Mouse (Mus musculus) kidney, embryonic 16.5 days (tissue): Measurements from ENCODE around the gene Ntm. TPM values are rescaled to one million over a fixed set of nuclear protein-coding genes. Genes with fewer than 3 reads are reported as not detected.
A peak's percentile ranks its signal among the peaks of the same experiment; 100 is the strongest.

Experiments used
- ATAC-seq: fragments of 200-750 bp; cut with Nextera tagmentation; 2 replicates; pipeline ENCODE4 v1.8.0; 2017; ENCODE audit warnings: moderate TSS enrichment; ENCODE audit not compliant: low FRiP score, low TSS enrichment
- H3K27ac ChIP-seq: fragments of 300-500 bp; sonication (generic); 2 replicates; pipeline ENCODE4 v1.5.1; 2014; ENCODE audit warnings: low read length
- H3K27me3 ChIP-seq: fragments of 300-500 bp; sonication (generic); 2 replicates; pipeline ENCODE4 v1.6.1; 2014; ENCODE audit warnings: low read length, control low read depth, mixed read lengths; ENCODE audit not compliant: insufficient read depth
- H3K36me3 ChIP-seq: fragments of 300-500 bp; sonication (generic); 2 replicates; pipeline ENCODE4 v1.6.1; 2014; ENCODE audit warnings: low read length, control low read depth, mixed read lengths; ENCODE audit not compliant: insufficient read depth
- H3K4me1 ChIP-seq: fragments of 300-500 bp; sonication (generic); 2 replicates; pipeline ENCODE4 v1.6.1; 2014; ENCODE audit warnings: low read length, control low read depth, mixed read lengths; ENCODE audit not compliant: insufficient read depth
- H3K4me2 ChIP-seq: fragments of 300-500 bp; sonication (generic); replicated peaks from 2 replicates; pipeline ENCODE4 v1.6.1; 2014; ENCODE audit warnings: low read depth, low read length
- H3K4me3 ChIP-seq: fragments of 300-500 bp; sonication (generic); 2 replicates; pipeline ENCODE4 v1.5.1; 2014; ENCODE audit warnings: mild to moderate bottlenecking, low read length
- H3K9ac ChIP-seq: fragments of 300-500 bp; sonication (generic); replicated peaks from 2 replicates; pipeline ENCODE4 v1.6.1; 2014; ENCODE audit warnings: low read length
- H3K9me3 ChIP-seq: fragments of 300-500 bp; sonication (generic); 2 replicates; pipeline ENCODE4 v1.6.1; 2016; ENCODE audit warnings: low read length, control low read depth
- WGBS: fragments of 180-500 bp; shearing (Covaris S2); extraction: QIAGEN DNeasy Blood & Tissue Kit; methylation state at CpG from one replicate; pipeline ENCODE4 v1.1.7; 2014; 5-methylcytosine and 5-hydroxymethylcytosine counted together
- polyA plus RNA-seq: library from polyadenylated mRNA; unstranded; fragments of >200 nt; fragmentation: Nextera tagmentation; extraction: Ambion mirVana; gene quantifications from 2 replicates; pipeline ENCODE4 v1.2.1, GENCODE M21; 2015

Gene Ntm
- polyA plus RNA-seq, 1 experiment from 2014 or later: 42.1 TPM

GRCm38 (mm10) chr9:29456014-29456413, 506.9 kb downstream of the Ntm start:
- no peak overlapping the region for H3K4me2 ChIP-seq
- ATAC-seq: no peak
- no peaks in the 10 kb centered on the region for H3K4me1 ChIP-seq
- no peaks in the 10 kb centered on the region for H3K27me3 ChIP-seq
- no peaks in the 10 kb centered on the region for H3K9me3 ChIP-seq
- H3K27ac ChIP-seq: no peak overlapping the region
- H3K36me3 ChIP-seq: no peaks in the 10 kb centered on the region
- WGBS: 86% methylated on average over 7 of the region's 7 CpGs
- H3K4me3 ChIP-seq: no peak overlapping the region
- H3K9ac ChIP-seq: no peak overlapping the region

DNA sequence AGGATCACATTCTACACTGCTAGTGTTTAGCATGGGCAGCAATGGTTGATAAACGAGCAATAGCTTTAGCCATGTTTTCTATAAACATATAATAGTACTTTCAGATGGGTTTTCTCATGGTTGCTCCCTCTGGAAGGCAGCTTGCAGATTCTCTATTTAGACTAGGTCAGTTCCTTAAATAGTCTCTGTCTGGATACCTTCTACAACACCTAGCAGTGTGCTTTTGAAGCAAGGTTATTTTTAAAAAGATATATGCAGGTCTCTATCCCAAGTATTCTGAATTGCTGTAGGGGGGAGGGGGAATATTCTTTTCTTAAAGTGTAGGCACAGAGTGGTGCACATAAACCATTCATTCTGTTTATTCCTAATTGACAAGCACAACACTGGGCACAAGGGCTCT, 511.7 kb downstream of the Ntm start:
- Histone ChIP-seq H3K9ac (no peak overlapping the region), H3K4me2 (no peak overlapping the region), H3K36me3 (no peaks in the 10 kb centered on the region), H3K27ac (no peak overlapping the region), H3K9me3 (no peaks in the 10 kb centered on the region), H3K4me3 (no peak overlapping the region), H3K27me3 (no peaks in the 10 kb centered on the region), H3K4me1 (no peaks in the 10 kb centered on the region)
- 60% methylated on average over 1 of the region's 1 CpGs for WGBS
- ATAC-seq: no peak

DNA sequence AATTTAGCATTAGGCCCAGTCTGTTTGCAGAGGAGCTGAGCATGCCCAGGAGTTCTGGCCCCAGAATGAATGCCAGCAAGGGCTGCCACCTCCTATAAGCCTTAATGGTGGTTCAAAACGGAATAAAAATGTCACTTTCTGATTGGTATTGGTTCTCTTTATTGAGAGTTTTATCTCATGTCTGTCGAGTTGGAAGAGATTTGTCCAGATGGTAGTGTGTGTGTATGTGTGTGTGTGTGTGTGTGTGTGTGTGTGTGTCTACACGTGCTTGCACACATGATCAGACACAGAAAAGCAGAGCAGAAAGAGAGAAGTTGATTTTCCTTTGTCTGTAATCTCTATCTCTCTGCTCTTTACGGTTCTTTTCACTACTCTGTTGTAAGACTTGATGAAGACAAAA, 518.9 kb downstream of the Ntm start:
- no peaks in the 10 kb centered on the region for H3K27me3 ChIP-seq
- H3K27ac ChIP-seq: no peak overlapping the region
- H3K4me2 ChIP-seq: no peak overlapping the region
- no peaks in the 10 kb centered on the region for H3K9me3 ChIP-seq
- H3K4me3 ChIP-seq: no peak overlapping the region
- no peaks in the 10 kb centered on the region for H3K36me3 ChIP-seq
- no peaks in the 10 kb centered on the region for H3K4me1 ChIP-seq
- H3K9ac ChIP-seq: no peak overlapping the region
- 66% methylated on average over 4 of the region's 4 CpGs for WGBS
- no peak for ATAC-seq

DNA sequence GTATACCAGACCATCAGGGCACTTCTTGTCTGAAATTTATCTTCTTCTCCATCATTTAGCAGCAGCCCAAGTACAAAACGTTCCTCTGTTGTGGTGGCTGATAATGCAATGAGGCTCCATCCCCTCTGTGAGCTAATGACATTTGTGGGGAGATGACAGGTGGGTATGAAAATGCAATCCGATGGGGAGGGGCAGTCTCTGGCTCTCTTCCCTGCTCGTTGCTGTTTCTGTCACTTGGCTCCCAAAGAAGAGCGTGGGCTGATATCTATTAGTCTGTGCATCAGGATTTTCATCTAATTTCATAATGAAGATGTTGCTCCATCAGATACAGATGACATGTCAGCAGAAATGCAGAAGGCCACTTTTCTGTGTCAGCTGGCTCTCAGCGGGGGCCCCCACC, 523.5 kb downstream of the Ntm start:
- Histone ChIP-seq H3K27me3 (no peaks in the 10 kb centered on the region), H3K9me3 (no peaks in the 10 kb centered on the region), H3K4me2 (no peak overlapping the region), H3K36me3 (no peaks in the 10 kb centered on the region), H3K9ac (no peak overlapping the region), H3K4me3 (no peak overlapping the region), H3K27ac (no peak overlapping the region), H3K4me1 (peaks cover under 1% of the 10 kb centered on the region; the same call in 1 of the 2 replicates)
- 74% methylated on average over 5 of the region's 5 CpGs for WGBS
- ATAC-seq: no peak

GRCm38 (mm10) chr9:29434611-29435010, 528.3 kb downstream of the Ntm start:
- no peaks in the 10 kb centered on the region for H3K27me3 ChIP-seq
- no peak for ATAC-seq
- H3K4me3 ChIP-seq: no peak overlapping the region
- no peak overlapping the region for H3K4me2 ChIP-seq
- no peaks in the 10 kb centered on the region for H3K9me3 ChIP-seq
- peaks cover 11% of the 10 kb centered on the region; the same call in 1 of the 2 replicates for H3K4me1 ChIP-seq
- 53% methylated on average over 6 of the region's 6 CpGs for WGBS
- no peaks in the 10 kb centered on the region for H3K36me3 ChIP-seq
- no peak overlapping the region for H3K27ac ChIP-seq
- no peak overlapping the region for H3K9ac ChIP-seq

- Histone ChIP-seq H3K4me2 (no peak overlapping the region), H3K4me1 (peaks cover 11% of the 10 kb centered on the region; the same call in 1 of the 2 replicates), H3K4me3 (no peak overlapping the region), H3K36me3 (no peaks in the 10 kb centered on the region), H3K9me3 (no peaks in the 10 kb centered on the region), H3K27ac (no peak overlapping the region), H3K9ac (no peak overlapping the region), H3K27me3 (no peaks in the 10 kb centered on the region)
- 3% methylated on average over 4 of the region's 4 CpGs for WGBS
- ATAC-seq: peak; percentile 46; the same call in 1 of the 2 replicates
Observed at GRCm38 (mm10) chr9:29433910-29434309, 529.0 kb downstream of the Ntm start.

- H3K4me3 ChIP-seq: no peak overlapping the region
- whole genome bisulfite sequencing: 47% methylated on average over 7 of the region's 7 CpGs
- no peaks in the 10 kb centered on the region for H3K36me3 ChIP-seq
- no peaks in the 10 kb centered on the region for H3K27me3 ChIP-seq
- H3K27ac ChIP-seq: no peak overlapping the region
- no peak overlapping the region for H3K9ac ChIP-seq
- peaks cover 11% of the 10 kb centered on the region; the same call in 1 of the 2 replicates for H3K4me1 ChIP-seq
- no peak overlapping the region for H3K4me2 ChIP-seq
- ATAC-seq: no peak
- H3K9me3 ChIP-seq: no peaks in the 10 kb centered on the region
Observed at GRCm38 (mm10) chr9:29433156-29433555, 529.8 kb downstream of the Ntm start.

GRCm38 (mm10) chr9:29431590-29431989, 531.4 kb downstream of the Ntm start:
- no peaks in the 10 kb centered on the region for H3K27me3 ChIP-seq
- ATAC-seq: no peak
- WGBS: 78% methylated on average over 9 of the region's 9 CpGs

GRCm38 (mm10) chr9:29430189-29430588, 532.8 kb downstream of the Ntm start:
- Histone ChIP-seq H3K9ac (no peak overlapping the region), H3K9me3 (no peaks in the 10 kb centered on the region), H3K36me3 (no peaks in the 10 kb centered on the region), H3K4me1 (peaks cover 13% of the 10 kb centered on the region; the same call in 1 of the 2 replicates), H3K4me3 (no peak overlapping the region), H3K4me2 (no peak overlapping the region), H3K27ac (no peak overlapping the region), H3K27me3 (no peaks in the 10 kb centered on the region)
- ATAC-seq: no peak
- WGBS: 85% methylated on average over 3 of the region's 3 CpGs

More at GRCm38 (mm10) chr9:29431590-29431989, 531.4 kb downstream of the Ntm start:
- H3K9me3 ChIP-seq: no peaks in the 10 kb centered on the region
- no peak overlapping the region for H3K4me2 ChIP-seq
- H3K4me3 ChIP-seq: no peak overlapping the region
- peaks cover 13% of the 10 kb centered on the region; the same call in 1 of the 2 replicates for H3K4me1 ChIP-seq
- no peak overlapping the region for H3K9ac ChIP-seq
- no peak overlapping the region for H3K27ac ChIP-seq
- H3K36me3 ChIP-seq: no peaks in the 10 kb centered on the region

GRCm38 (mm10) chr9:29428322-29428721, 534.6 kb downstream of the Ntm start:
- no peak overlapping the region for H3K4me3 ChIP-seq
- H3K9ac ChIP-seq: no peak overlapping the region
- ATAC-seq: peak; percentile 84; the same call in 1 of the 2 replicates
- H3K9me3 ChIP-seq: no peaks in the 10 kb centered on the region
- WGBS: 8% methylated on average over 7 of the region's 7 CpGs
- H3K4me2 ChIP-seq: no peak overlapping the region
- H3K4me1 ChIP-seq: 0 out of 2 replicates have a peak, but pooled peaks cover 2% of the 10 kb centered on the region
- no peaks in the 10 kb centered on the region for H3K27me3 ChIP-seq
- H3K36me3 ChIP-seq: no peaks in the 10 kb centered on the region
- no peak overlapping the region for H3K27ac ChIP-seq
